Mouse (Mus musculus): ENCODE data around the gene Tbc1d24. TPM values are rescaled to one million over a fixed set of nuclear protein-coding genes. Genes with fewer than 3 reads are reported as not detected.

Gene Tbc1d24
- polyA plus RNA-seq, 1 experiment = 3.8 TPM

- H3K79me2 ChIP-seq (ENCODE audit: control insufficient read depth, insufficient read depth) = peaks cover 34% of the 10 kb centered on the region
- H3K79me3 ChIP-seq (ENCODE audit: low read depth) = peaks cover 27% of the 10 kb centered on the region
- no peak overlapping the region for H3ac ChIP-seq (ENCODE audit: control insufficient read depth, insufficient read length, low read depth)
- TF ChIP-seq CEBPB (IDR thresholded peaks at IDR 0.05; ENCODE audit: low read depth) (no peak), USF1 (IDR thresholded peaks at IDR 0.05; ENCODE audit: low read depth) (no peak), MAX (IDR thresholded peaks at IDR 0.05) (no peak), MYOG (IDR thresholded peaks at IDR 0.05; ENCODE audit: control insufficient read depth, extremely low read depth, insufficient read length) (no peak), FOSL1 (IDR thresholded peaks at IDR 0.05; ENCODE audit: insufficient read depth, low read length, poor library complexity, severe bottlenecking) (no peak), MYOD1 (IDR thresholded peaks at IDR 0.05; ENCODE audit: control insufficient read depth, insufficient read length, low read depth) (no peak), CTCF (IDR thresholded peaks at IDR 0.05; ENCODE audit: control insufficient read depth, insufficient read depth, insufficient read length) (no peak)
- H3K36me3 ChIP-seq (ENCODE audit: control insufficient read depth, insufficient read depth) = peaks cover 4% of the 10 kb centered on the region
- no peak overlapping the region for H3K4me3 ChIP-seq (ENCODE audit: insufficient read depth, poor library complexity, severe bottlenecking)
- no peaks in the 10 kb centered on the region for H3K27me3 ChIP-seq (ENCODE audit: control insufficient read depth, insufficient read depth, insufficient read length)
Observed at GRCm38 (mm10) chr17:24142897-24143296, 62.5 kb downstream of the Tbc1d24 start.

- peaks cover 48% of the 10 kb centered on the region for H3K79me2 ChIP-seq (ENCODE audit: control insufficient read depth, insufficient read depth)
- H3K4me3 ChIP-seq (ENCODE audit: insufficient read depth, poor library complexity, severe bottlenecking) = peak overlapping the region; percentile 69
- TF ChIP-seq CTCF (IDR thresholded peaks at IDR 0.05; ENCODE audit: control insufficient read depth, insufficient read depth, insufficient read length) (no peak), MYOD1 (IDR thresholded peaks at IDR 0.05; ENCODE audit: control insufficient read depth, insufficient read length, low read depth) (no peak), CEBPB (IDR thresholded peaks at IDR 0.05; ENCODE audit: low read depth) (no peak), MYOG (IDR thresholded peaks at IDR 0.05; ENCODE audit: control insufficient read depth, extremely low read depth, insufficient read length) (no peak), FOSL1 (IDR thresholded peaks at IDR 0.05; ENCODE audit: insufficient read depth, low read length, poor library complexity, severe bottlenecking) (no peak), MAX (IDR thresholded peaks at IDR 0.05) (no peak), USF1 (IDR thresholded peaks at IDR 0.05; ENCODE audit: low read depth) (no peak)
- peaks cover 40% of the 10 kb centered on the region for H3K79me3 ChIP-seq (ENCODE audit: low read depth)
- no peaks in the 10 kb centered on the region for H3K27me3 ChIP-seq (ENCODE audit: control insufficient read depth, insufficient read depth, insufficient read length)
- peaks cover 8% of the 10 kb centered on the region for H3K36me3 ChIP-seq (ENCODE audit: control insufficient read depth, insufficient read depth)
- H3ac ChIP-seq (ENCODE audit: control insufficient read depth, insufficient read length, low read depth) = peak overlapping the region; percentile 92
Observed at GRCm38 (mm10) chr17:24141425-24141920, 63.9 kb downstream of the Tbc1d24 start.

DNA sequence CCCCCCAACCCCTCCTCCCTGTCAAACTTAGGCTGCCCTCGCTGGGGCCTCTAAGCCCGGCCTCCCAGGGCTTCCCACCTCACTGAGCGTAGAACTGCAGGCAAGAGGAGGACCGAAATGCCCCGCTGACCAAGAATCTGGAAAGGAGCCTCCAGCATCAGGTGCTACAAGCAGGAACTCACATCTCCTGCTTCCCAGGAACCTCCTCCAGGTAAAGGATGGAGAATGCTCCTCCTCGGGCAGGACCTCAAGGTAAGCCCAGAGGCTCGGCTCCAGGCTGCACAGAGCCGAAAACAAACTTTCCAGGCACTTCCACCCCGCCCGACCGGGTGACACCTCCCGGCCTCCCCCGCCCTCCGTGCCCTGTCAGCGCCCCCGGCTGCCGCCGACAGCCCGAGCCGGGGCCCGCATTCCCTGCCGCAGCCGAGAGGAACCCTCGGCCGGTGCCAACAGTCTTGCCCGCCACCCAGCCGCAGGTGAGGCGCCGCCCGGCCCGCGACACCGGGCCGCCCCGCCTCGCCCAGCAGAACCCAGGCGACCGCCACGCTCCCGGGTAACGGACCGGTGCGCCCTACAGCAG, 64.4 kb downstream of the Tbc1d24 start:
- no peak for TF ChIP-seq CTCF (IDR thresholded peaks at IDR 0.05; ENCODE audit: control insufficient read depth, insufficient read depth, insufficient read length)
- TF ChIP-seq MYOD1 (IDR thresholded peaks at IDR 0.05; ENCODE audit: control insufficient read depth, insufficient read length, low read depth) = no peak
- TF ChIP-seq USF1 (IDR thresholded peaks at IDR 0.05; ENCODE audit: low read depth) = no peak
- no peak for TF ChIP-seq MYOG (IDR thresholded peaks at IDR 0.05; ENCODE audit: control insufficient read depth, extremely low read depth, insufficient read length)
- no peak for TF ChIP-seq FOSL1 (IDR thresholded peaks at IDR 0.05; ENCODE audit: insufficient read depth, low read length, poor library complexity, severe bottlenecking)
- TF ChIP-seq CEBPB (IDR thresholded peaks at IDR 0.05; ENCODE audit: low read depth) = no peak
- TF ChIP-seq MAX (IDR thresholded peaks at IDR 0.05) = no peak
- Histone ChIP-seq H3K79me2 (ENCODE audit: control insufficient read depth, insufficient read depth) (peaks cover 53% of the 10 kb centered on the region), H3ac (ENCODE audit: control insufficient read depth, insufficient read length, low read depth) (peak overlapping the region; percentile 92), H3K27me3 (ENCODE audit: control insufficient read depth, insufficient read depth, insufficient read length) (no peaks in the 10 kb centered on the region), H3K79me3 (ENCODE audit: low read depth) (peaks cover 43% of the 10 kb centered on the region), H3K36me3 (ENCODE audit: control insufficient read depth, insufficient read depth) (peaks cover 8% of the 10 kb centered on the region), H3K4me3 (ENCODE audit: insufficient read depth, poor library complexity, severe bottlenecking) (peak overlapping the region; percentile 69)

DNA sequence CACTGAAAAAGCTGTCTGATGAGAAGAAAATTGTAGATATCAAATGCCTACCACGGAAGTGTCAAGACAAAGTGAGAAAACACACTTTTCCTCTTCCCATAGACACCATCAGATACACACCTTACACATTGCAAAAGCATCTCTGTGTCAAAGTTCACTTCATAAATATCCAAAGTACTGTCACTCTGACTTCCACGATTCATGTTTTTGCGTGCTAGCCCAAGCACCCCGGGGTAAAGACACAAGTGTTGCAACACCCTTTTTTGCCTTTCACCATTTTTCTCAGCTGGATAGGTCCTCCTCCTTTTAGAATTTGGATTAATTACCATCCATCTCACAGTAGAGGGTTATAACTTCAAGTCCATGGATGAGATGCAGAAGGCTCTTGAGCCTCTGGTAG, 65.4 kb downstream of the Tbc1d24 start:
- no peak for TF ChIP-seq MYOG (IDR thresholded peaks at IDR 0.05; ENCODE audit: control insufficient read depth, extremely low read depth, insufficient read length)
- no peak for TF ChIP-seq CTCF (IDR thresholded peaks at IDR 0.05; ENCODE audit: control insufficient read depth, insufficient read depth, insufficient read length)
- TF ChIP-seq MYOD1 (IDR thresholded peaks at IDR 0.05; ENCODE audit: control insufficient read depth, insufficient read length, low read depth) = no peak
- TF ChIP-seq MAX (IDR thresholded peaks at IDR 0.05) = no peak
- TF ChIP-seq FOSL1 (IDR thresholded peaks at IDR 0.05; ENCODE audit: insufficient read depth, low read length, poor library complexity, severe bottlenecking) = no peak
- TF ChIP-seq USF1 (IDR thresholded peaks at IDR 0.05; ENCODE audit: low read depth) = no peak
- TF ChIP-seq CEBPB (IDR thresholded peaks at IDR 0.05; ENCODE audit: low read depth) = no peak
- Histone ChIP-seq H3K27me3 (ENCODE audit: control insufficient read depth, insufficient read depth, insufficient read length) (no peaks in the 10 kb centered on the region), H3ac (ENCODE audit: control insufficient read depth, insufficient read length, low read depth) (no peak overlapping the region), H3K4me3 (ENCODE audit: insufficient read depth, poor library complexity, severe bottlenecking) (no peak overlapping the region), H3K79me2 (ENCODE audit: control insufficient read depth, insufficient read depth) (peaks cover 58% of the 10 kb centered on the region), H3K36me3 (ENCODE audit: control insufficient read depth, insufficient read depth) (peaks cover 8% of the 10 kb centered on the region), H3K79me3 (ENCODE audit: low read depth) (peaks cover 43% of the 10 kb centered on the region)

DNA sequence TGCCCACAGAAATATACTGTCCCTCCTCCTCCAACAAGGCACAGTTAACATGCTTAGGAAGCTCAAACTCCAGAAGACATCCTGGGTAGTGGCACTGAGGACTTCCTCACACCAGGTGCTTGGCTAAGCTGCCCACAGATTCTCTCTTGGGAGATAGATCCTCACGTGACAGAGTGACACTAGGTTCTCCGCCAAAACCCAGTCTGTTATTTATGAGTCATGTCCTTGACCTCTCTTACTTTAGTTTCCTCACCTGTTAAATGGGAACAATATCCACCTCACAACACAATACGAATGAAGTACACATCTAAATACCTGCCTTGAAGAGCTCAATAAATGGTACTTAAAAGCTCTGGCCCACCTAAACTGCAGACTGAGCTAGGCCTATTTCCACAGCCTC, 66.1 kb downstream of the Tbc1d24 start:
- Histone ChIP-seq H3K79me3 (ENCODE audit: low read depth) (peaks cover 47% of the 10 kb centered on the region), H3K27me3 (ENCODE audit: control insufficient read depth, insufficient read depth, insufficient read length) (no peaks in the 10 kb centered on the region), H3K4me3 (ENCODE audit: insufficient read depth, poor library complexity, severe bottlenecking) (no peak overlapping the region), H3K79me2 (ENCODE audit: control insufficient read depth, insufficient read depth) (peaks cover 65% of the 10 kb centered on the region), H3K36me3 (ENCODE audit: control insufficient read depth, insufficient read depth) (peaks cover 8% of the 10 kb centered on the region), H3ac (ENCODE audit: control insufficient read depth, insufficient read length, low read depth) (no peak overlapping the region)
- TF ChIP-seq MYOD1 (IDR thresholded peaks at IDR 0.05; ENCODE audit: control insufficient read depth, insufficient read length, low read depth) (no peak), CTCF (IDR thresholded peaks at IDR 0.05; ENCODE audit: control insufficient read depth, insufficient read depth, insufficient read length) (no peak), USF1 (IDR thresholded peaks at IDR 0.05; ENCODE audit: low read depth) (no peak), CEBPB (IDR thresholded peaks at IDR 0.05; ENCODE audit: low read depth) (no peak), MYOG (IDR thresholded peaks at IDR 0.05; ENCODE audit: control insufficient read depth, extremely low read depth, insufficient read length) (no peak), MAX (IDR thresholded peaks at IDR 0.05) (no peak), FOSL1 (IDR thresholded peaks at IDR 0.05; ENCODE audit: insufficient read depth, low read length, poor library complexity, severe bottlenecking) (no peak)

Data from C2C12 (cell line).